Mouse (Mus musculus) CH12.LX (cell line): Measurements from ENCODE around the gene Atg101. TPM values are rescaled to one million over a fixed set of nuclear protein-coding genes. Genes with fewer than 3 reads are reported as not detected.
A peak's percentile ranks its signal among the peaks of the same experiment; 100 is the strongest.

Experiments used
- DNase-seq: peaks from one replicate; pipeline ENCODE4 v3.0.0-alpha.2; 2013; ENCODE audit errors: extremely low read depth
- H3K27ac ChIP-seq: 2 replicates; pipeline ENCODE4 v1.5.1; 2012; ENCODE audit warnings: low read depth, mild to moderate bottlenecking, control low read depth, moderate library complexity; ENCODE audit not compliant: insufficient read depth
- H3K27me3 ChIP-seq: replicated peaks from 2 replicates; pipeline ENCODE3; 2012; ENCODE audit warnings: inconsistent platforms
- H3K36me3 ChIP-seq, 2 experiments: replicated peaks in 1 of 2; 2 replicates each; pipeline versions ENCODE3 to v1.6.1; 2012; ENCODE audit warnings: inconsistent platforms in 1 of 2, low read length in 1 of 2, mild to moderate bottlenecking in 1 of 2, mixed read lengths in 1 of 2, moderate library complexity in 1 of 2; ENCODE audit not compliant: control insufficient read depth in 1 of 2, insufficient read depth in 1 of 2
- H3K4me1 ChIP-seq, 2 experiments: 2 replicates each; pipeline ENCODE4 v1.6.1; 2012; ENCODE audit warnings: inconsistent platforms in 1 of 2, moderate library complexity in 1 of 2; ENCODE audit not compliant: insufficient read depth in 2 of 2, control insufficient read depth in 1 of 2
- H3K4me2 ChIP-seq: 2 replicates; pipeline ENCODE4 v1.6.1; 2012; ENCODE audit warnings: low read depth, mild to moderate bottlenecking, control low read depth; ENCODE audit not compliant: poor library complexity, insufficient read depth, severe bottlenecking
- H3K4me3 ChIP-seq, 3 experiments: fragments of 150-350 bp in 1 of 3; sonication (generic) in 1 of 3; replicated peaks in 1 of 3; 2 replicates each; pipeline versions ENCODE3 to v1.5.1; 2011 to 2012; ENCODE audit warnings: low read depth in 2 of 3, low read length in 2 of 3, mild to moderate bottlenecking in 2 of 3, moderate library complexity in 2 of 3, control low read depth in 1 of 3, improper control_type of control experiment in 1 of 3, inconsistent platforms in 1 of 3, mixed read lengths in 1 of 3; ENCODE audit not compliant: poor library complexity in 1 of 3
- H3K79me2 ChIP-seq: replicated peaks from 2 replicates; pipeline ENCODE4 v1.6.1; 2012; ENCODE audit warnings: mild to moderate bottlenecking, moderate library complexity; ENCODE audit not compliant: control insufficient read depth, poor library complexity, insufficient read depth, severe bottlenecking; ENCODE audit errors: extremely low read depth
- H3K9ac ChIP-seq: 2 replicates; pipeline ENCODE4 v1.6.1; 2012; ENCODE audit warnings: low read depth, mild to moderate bottlenecking, control low read depth, moderate library complexity; ENCODE audit not compliant: insufficient read depth
- H3K9me3 ChIP-seq: replicated peaks from 2 replicates; pipeline ENCODE3; 2012; ENCODE audit warnings: low read length, inconsistent platforms, mixed read lengths
- CHD1 ChIP-seq: IDR thresholded peaks from 2 replicates; pipeline ENCODE4 v1.6.1; 2012; ENCODE audit warnings: low read depth, low read length, improper control_type of control experiment, inconsistent platforms
- E2F4 ChIP-seq: IDR thresholded peaks from 2 replicates; pipeline ENCODE4 v1.6.1; 2011; ENCODE audit warnings: low read depth, low read length, improper control_type of control experiment; ENCODE audit not compliant: insufficient replicate concordance
- EP300 ChIP-seq: IDR thresholded peaks from 2 replicates; pipeline ENCODE4 v1.6.1; 2011; ENCODE audit warnings: low read length, improper control_type of control experiment
- IRF4 ChIP-seq: IDR thresholded peaks from 2 replicates; pipeline ENCODE4 v1.6.1; 2014; ENCODE audit warnings: low read depth, mild to moderate bottlenecking, inconsistent platforms, low read length, improper control_type of control experiment
- MAFK ChIP-seq: IDR thresholded peaks from 2 replicates; pipeline ENCODE4 v1.6.1; 2011; ENCODE audit warnings: low read length, improper control_type of control experiment; ENCODE audit not compliant: insufficient replicate concordance
- MAZ ChIP-seq: IDR thresholded peaks from 2 replicates; pipeline ENCODE4 v1.6.1; 2012; ENCODE audit warnings: low read depth, mild to moderate bottlenecking, inconsistent platforms, low read length, improper control_type of control experiment, moderate library complexity
- MYC ChIP-seq: IDR thresholded peaks from 2 replicates; pipeline ENCODE4 v1.6.1; 2011; ENCODE audit warnings: low read depth, mild to moderate bottlenecking, improper control_type of control experiment, low read length
- NELFE ChIP-seq: IDR thresholded peaks from 2 replicates; pipeline ENCODE4 v1.6.1; 2011; ENCODE audit warnings: low read depth, low read length, improper control_type of control experiment
- PAX5 ChIP-seq: IDR thresholded peaks from 2 replicates; pipeline ENCODE4 v1.6.1; 2012; ENCODE audit warnings: low read length, inconsistent platforms, mixed read lengths
- POLR2A ChIP-seq: IDR thresholded peaks from 2 replicates; pipeline ENCODE4 v1.6.1; 2011; ENCODE audit warnings: low read depth, mild to moderate bottlenecking, improper control_type of control experiment, low read length
- SMC3 ChIP-seq: IDR thresholded peaks from 2 replicates; pipeline ENCODE4 v1.6.1; 2011; ENCODE audit warnings: low read depth, low read length, improper control_type of control experiment
- TBP ChIP-seq: conservative IDR thresholded peaks from 2 replicates; pipeline ENCODE4 v1.6.1; 2011; ENCODE audit warnings: low read depth, low read length, improper control_type of control experiment
- TCF12 ChIP-seq: IDR thresholded peaks from 2 replicates; pipeline ENCODE4 v1.6.1; 2014; ENCODE audit warnings: low read depth, mild to moderate bottlenecking, inconsistent platforms, low read length, improper control_type of control experiment
- USF1 ChIP-seq: IDR thresholded peaks from 2 replicates; pipeline ENCODE4 v1.6.1; 2014; ENCODE audit warnings: low read depth, mild to moderate bottlenecking, inconsistent platforms, low read length, improper control_type of control experiment
- ZNF384 ChIP-seq: IDR thresholded peaks from 2 replicates; pipeline ENCODE4 v1.6.1; 2012; ENCODE audit warnings: low read depth, low read length, improper control_type of control experiment, inconsistent platforms
- dilution Hi-C: fragments of 300-500 bp; cut with MboI; formaldehyde crosslinking; loops from 2 replicates; pipeline ENCODE4 v1.14.3; 2020; ENCODE audit warnings: low sequenced_read_pairs; ENCODE audit not compliant: extremely low pct_unique_long_range_greater_than_20kb, extremely low pct_ligation_motif_present
- in situ Hi-C: fragments of 300-500 bp; cut with MboI; formaldehyde crosslinking; loops from 3 replicates; pipeline ENCODE4 v1.14.3; 2019; ENCODE audit warnings: low sequenced_read_pairs, low pct_ligation_motif_present, low pct_unique_long_range_greater_than_20kb, mixed read lengths
- polyA plus RNA-seq: library from polyadenylated mRNA; unstranded; fragments of >175 nt; gene quantifications from 2 replicates; pipeline ENCODE4 v1.2.1, GENCODE M21; 2012; ENCODE audit warnings: low read depth; ENCODE audit not compliant: insufficient read length
- total RNA-seq, 2 experiments: library from RNA; depleted of rRNA; stranded (reverse); fragments of 300-350 nt in 1 of 2; fragments of >200 nt in 1 of 2; gene quantifications; 2 replicates each; pipeline ENCODE4 v1.2.3; 2012 to 2014

Atg101 gene
- total and polyA plus RNA-seq, 3 experiments = 49.1 to 61.3 (median 58.8) TPM

- peak; percentile 37 for TF ChIP-seq SMC3
These were observed at the start of gene Atg101 (continued) for GRCm38 (mm10) chr15:101283911-101284750.

- Histone ChIP-seq H3K9ac (no peak overlapping the region), H3K4me2 (no peak overlapping the region)
- dilution Hi-C loops (no loop called here), in situ Hi-C loops (no loop called here)
- TF ChIP-seq NELFE = no peak
- TF ChIP-seq EP300 = no peak
- TF ChIP-seq ZNF384 = no peak
- TF ChIP-seq TBP = no peak
- TF ChIP-seq, all 38 proteins: peak for 0
- Histone ChIP-seq H3K4me1 (peaks cover 7 to 54% of the 10 kb centered on the region in 2 experiments), H3K27me3 (peaks cover 18% of the 10 kb centered on the region), H3K79me2 (no peaks in the 10 kb centered on the region), H3K4me3 (no peak overlapping the region), H3K9me3 (peaks cover 3% of the 10 kb centered on the region), H3K36me3 (peaks cover 5 to 22% of the 10 kb centered on the region in 2 experiments), H3K27ac (no peak overlapping the region)
- DNase-seq = no peak
These were observed 49.3 kb upstream of the Atg101 start for GRCm38 (mm10) chr15:101234611-101235341.

- Histone ChIP-seq H3K27ac (no peak overlapping the region), H3K4me1 (peaks cover 7 to 54% of the 10 kb centered on the region in 2 experiments), H3K36me3 (peaks cover 5 to 18% of the 10 kb centered on the region in 2 experiments)
- TF ChIP-seq CHD1 (no peak), TCF12 (peak; percentile 15; the same call in 1 of the 2 replicates), SMC3 (no peak)
- TF ChIP-seq, all 38 proteins: peak for 1
- Histone ChIP-seq H3K9ac (no peak overlapping the region), H3K4me3 (no peak overlapping the region), H3K27me3 (peaks cover 18% of the 10 kb centered on the region), H3K9me3 (peaks cover 3% of the 10 kb centered on the region), H3K79me2 (no peaks in the 10 kb centered on the region), H3K4me2 (no peak overlapping the region)
- no peak for DNase-seq
- in situ Hi-C loops (no loop called here), dilution Hi-C loops (no loop called here)
These were observed 48.8 kb upstream of the Atg101 start for GRCm38 (mm10) chr15:101235342-101235698.

GRCm38 (mm10) chr15:101235728-101236327, 48.2 kb upstream of the Atg101 start:
- peaks cover 3% of the 10 kb centered on the region for H3K9me3 ChIP-seq
- no peaks in the 10 kb centered on the region for H3K79me2 ChIP-seq
- DNase-seq = no peak
- TF ChIP-seq PAX5 (no peak), MAFK (no peak), IRF4 (no peak), POLR2A (no peak), USF1 (no peak), E2F4 (no peak), TBP (no peak), MYC (no peak), MAZ (no peak)
- in situ Hi-C loops (no loop called here), dilution Hi-C loops (no loop called here)
- H3K4me2 ChIP-seq = no peak overlapping the region
- no peak overlapping the region for H3K9ac ChIP-seq
- no peak overlapping the region for H3K4me3 ChIP-seq
- no peak overlapping the region for H3K27ac ChIP-seq
- peaks cover 2 to 13% of the 10 kb centered on the region in 2 experiments for H3K36me3 ChIP-seq
- peaks cover 7 to 55% of the 10 kb centered on the region in 2 experiments for H3K4me1 ChIP-seq
- peaks cover 18% of the 10 kb centered on the region for H3K27me3 ChIP-seq
